Mouse (Mus musculus): Measurements from ENCODE around the gene Lmo2. TPM values are rescaled to one million over a fixed set of nuclear protein-coding genes. Genes with fewer than 3 reads are reported as not detected.

The Lmo2 gene
- 18.6 and 20.8 TPM in 2 replicates for polyA plus RNA-seq (2015; fragmentation: Nextera tagmentation; extraction: Ambion mirVana)

DNA sequence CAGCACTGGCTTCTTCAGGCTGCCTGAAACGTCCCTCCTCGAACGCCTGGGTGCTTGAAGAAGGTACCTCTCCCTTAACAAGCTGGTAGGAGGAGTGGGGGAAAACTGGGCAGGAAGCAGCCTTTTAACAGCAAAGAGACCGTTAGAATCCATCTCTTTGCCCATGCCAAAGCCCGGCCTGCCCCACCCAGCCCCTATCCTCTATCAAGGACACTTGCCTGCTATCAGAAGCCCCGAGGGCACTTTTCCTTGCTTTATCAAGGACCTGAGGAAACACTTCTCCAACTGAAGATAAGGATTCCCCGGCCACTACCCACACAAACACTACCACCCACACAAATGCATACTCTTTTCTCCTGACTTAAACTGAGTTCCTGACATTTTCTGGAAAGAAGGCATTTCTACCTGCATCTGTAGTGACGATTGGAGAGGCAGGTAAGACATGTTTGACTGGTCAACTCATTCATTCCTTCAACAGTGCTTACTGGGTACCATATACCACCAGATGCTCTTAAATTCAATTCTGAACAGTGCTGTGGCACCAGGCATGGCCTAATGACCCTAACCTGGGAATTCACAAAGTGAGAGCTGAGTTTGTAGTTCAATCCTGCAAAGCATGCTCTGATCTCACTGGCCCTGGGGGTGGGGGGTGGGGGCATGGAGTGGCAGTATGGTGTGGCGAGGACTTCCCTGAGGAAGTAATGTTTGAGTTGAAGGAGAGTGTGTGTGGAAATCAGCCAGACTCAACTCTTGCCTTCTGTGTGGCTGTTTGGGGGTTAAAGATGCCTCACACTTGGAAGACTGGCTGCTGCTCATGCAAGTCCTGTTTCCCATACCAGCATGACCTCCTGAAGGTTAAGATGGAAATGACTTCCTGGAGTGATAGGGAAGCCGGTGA is at the start of gene Lmo2:
Lmo2 (plus strand) TSS at position 338 of the 898 bp plus-strand sequence.
- Histone ChIP-seq H3K36me3 (no peaks in the 10 kb centered on the region), H3K27me3 (no peaks in the 10 kb centered on the region), H3K4me1 (no peaks in the 10 kb centered on the region), H3K9ac (no peak within 1 kb of the TSS), H3K9me3 (replicated peaks) (no peaks in the 10 kb centered on the region), H3K4me3 (replicated peaks) (no peak within 1 kb of the TSS), H3K4me2 (replicated peaks) (no peak within 1 kb of the TSS), H3K27ac (replicated peaks) (no peak within 1 kb of the TSS)
- ATAC-seq (ENCODE audit: insufficient number of reproducible peaks, low FRiP score, low TSS enrichment, low read depth): no peak
- WGBS: 64% methylated on average over 10 of the region's 10 CpGs

GRCm38 (mm10) chr2:103910601-103911000 is 47.2 kb upstream of the Lmo2 start:
- Histone ChIP-seq H3K27ac (replicated peaks) (no peak overlapping the region), H3K4me2 (replicated peaks) (no peak overlapping the region), H3K9ac (no peak overlapping the region), H3K4me1 (0 out of 2 replicates have a peak, but pooled peaks cover 3% of the 10 kb centered on the region), H3K27me3 (no peaks in the 10 kb centered on the region), H3K4me3 (replicated peaks) (no peak overlapping the region), H3K9me3 (replicated peaks) (no peaks in the 10 kb centered on the region), H3K36me3 (no peaks in the 10 kb centered on the region)
- ATAC-seq (ENCODE audit: insufficient number of reproducible peaks, low FRiP score, low TSS enrichment, low read depth): no peak
- WGBS: 71% methylated on average over 5 of the region's 5 CpGs

- no peak for ATAC-seq (ENCODE audit: insufficient number of reproducible peaks, low FRiP score, low TSS enrichment, low read depth)
- H3K9ac ChIP-seq: no peak overlapping the region
- H3K27ac ChIP-seq (replicated peaks): no peak overlapping the region
- H3K4me1 ChIP-seq: no peaks in the 10 kb centered on the region
- H3K27me3 ChIP-seq: no peaks in the 10 kb centered on the region
- 88% methylated on average over 16 of the region's 16 CpGs for WGBS
- H3K9me3 ChIP-seq (replicated peaks): no peaks in the 10 kb centered on the region
- H3K36me3 ChIP-seq: no peaks in the 10 kb centered on the region
- no peak overlapping the region for H3K4me3 ChIP-seq (replicated peaks)
- no peak overlapping the region for H3K4me2 ChIP-seq (replicated peaks)
These were observed 45.1 kb upstream of the Lmo2 start for GRCm38 (mm10) chr2:103912481-103913251.

- Histone ChIP-seq H3K9ac (no peak overlapping the region), H3K4me1 (no peaks in the 10 kb centered on the region), H3K27ac (replicated peaks) (no peak overlapping the region), H3K9me3 (replicated peaks) (no peaks in the 10 kb centered on the region), H3K27me3 (no peaks in the 10 kb centered on the region), H3K4me2 (replicated peaks) (no peak overlapping the region), H3K4me3 (replicated peaks) (no peak overlapping the region), H3K36me3 (no peaks in the 10 kb centered on the region)
- WGBS: 67% methylated on average over 6 of the region's 6 CpGs
- ATAC-seq (ENCODE audit: insufficient number of reproducible peaks, low FRiP score, low TSS enrichment, low read depth): no peak
These were observed 44.5 kb upstream of the Lmo2 start for GRCm38 (mm10) chr2:103913252-103913650.

DNA sequence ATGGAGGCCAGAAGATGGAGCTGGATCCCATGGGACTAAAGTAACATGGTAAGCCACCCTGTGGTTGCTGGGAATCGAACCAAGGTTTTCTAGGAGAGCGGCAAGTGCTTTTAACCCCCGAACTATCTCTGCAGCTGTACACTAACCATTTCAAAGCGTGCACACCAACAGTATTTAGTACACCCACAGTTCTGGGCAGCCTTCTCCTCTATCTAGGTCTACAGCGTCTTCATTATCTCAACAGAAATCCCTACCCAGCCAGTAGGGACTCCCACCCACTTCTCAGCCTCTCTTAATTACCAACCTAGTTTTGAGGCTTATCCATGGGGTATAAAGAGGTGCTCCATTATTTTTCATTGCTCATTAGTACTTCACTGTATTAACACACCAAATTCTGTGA is 41.7 kb upstream of the Lmo2 start:
- Histone ChIP-seq H3K27ac (replicated peaks) (no peak overlapping the region), H3K27me3 (no peaks in the 10 kb centered on the region), H3K9me3 (replicated peaks) (no peaks in the 10 kb centered on the region), H3K36me3 (no peaks in the 10 kb centered on the region), H3K4me2 (replicated peaks) (no peak overlapping the region), H3K4me1 (no peaks in the 10 kb centered on the region), H3K4me3 (replicated peaks) (no peak overlapping the region), H3K9ac (no peak overlapping the region)
- 86% methylated on average over 5 of the region's 5 CpGs for WGBS
- ATAC-seq (ENCODE audit: insufficient number of reproducible peaks, low FRiP score, low TSS enrichment, low read depth): no peak

DNA sequence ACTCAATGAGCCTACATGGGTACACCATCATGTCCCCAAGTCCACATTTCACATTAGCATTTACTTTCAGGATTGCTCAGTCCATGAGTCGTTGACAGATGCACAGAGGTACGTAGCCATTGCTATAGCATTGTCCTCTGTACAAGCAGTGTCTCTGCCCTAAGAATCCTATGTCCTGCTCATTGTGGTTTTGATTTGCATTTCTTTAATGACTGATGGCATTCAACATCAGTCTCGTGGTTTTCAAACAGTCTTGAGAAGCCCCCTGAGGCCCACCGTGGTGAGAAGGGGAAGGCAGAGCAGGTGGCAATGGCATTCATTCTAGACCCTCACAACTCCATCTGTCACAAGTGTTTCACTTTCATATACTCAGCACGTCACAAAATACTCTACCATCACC is 40.4 kb upstream of the Lmo2 start:
- WGBS: 77% methylated on average over 5 of the region's 5 CpGs
- no peak for ATAC-seq (ENCODE audit: insufficient number of reproducible peaks, low FRiP score, low TSS enrichment, low read depth)
- no peaks in the 10 kb centered on the region for H3K36me3 ChIP-seq
- no peak overlapping the region for H3K27ac ChIP-seq (replicated peaks)
- H3K27me3 ChIP-seq: no peaks in the 10 kb centered on the region
- no peaks in the 10 kb centered on the region for H3K4me1 ChIP-seq
- H3K4me2 ChIP-seq (replicated peaks): no peak overlapping the region
- no peak overlapping the region for H3K9ac ChIP-seq
- no peaks in the 10 kb centered on the region for H3K9me3 ChIP-seq (replicated peaks)
- H3K4me3 ChIP-seq (replicated peaks): no peak overlapping the region

DNA sequence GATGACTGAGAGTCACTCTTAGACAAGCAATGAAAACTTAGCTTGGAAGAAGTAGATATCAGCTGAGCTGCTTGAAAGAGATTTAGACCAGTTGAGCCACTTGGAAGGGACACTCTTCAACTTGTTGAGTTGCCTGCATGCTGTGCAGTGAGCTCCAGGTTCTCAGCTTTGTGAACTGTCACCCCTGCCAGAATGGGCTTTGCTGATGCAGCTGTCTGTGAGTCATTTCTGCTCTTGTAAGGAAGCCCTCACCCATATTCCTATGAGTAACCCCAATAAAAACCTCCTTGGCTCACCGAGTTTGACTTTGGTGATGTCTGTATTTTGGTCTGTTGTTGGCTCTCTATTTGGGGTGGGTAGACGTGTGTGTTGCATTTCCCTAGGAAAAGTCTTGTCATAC is 39.4 kb upstream of the Lmo2 start:
- Histone ChIP-seq H3K9me3 (replicated peaks) (no peaks in the 10 kb centered on the region), H3K4me2 (replicated peaks) (no peak overlapping the region), H3K4me1 (no peaks in the 10 kb centered on the region), H3K27ac (replicated peaks) (no peak overlapping the region), H3K9ac (no peak overlapping the region), H3K4me3 (replicated peaks) (no peak overlapping the region), H3K36me3 (no peaks in the 10 kb centered on the region), H3K27me3 (no peaks in the 10 kb centered on the region)
- ATAC-seq (ENCODE audit: insufficient number of reproducible peaks, low FRiP score, low TSS enrichment, low read depth): no peak
- WGBS: 79% methylated on average over 2 of the region's 2 CpGs

GRCm38 (mm10) chr2:103919488-103919887 is 38.3 kb upstream of the Lmo2 start:
- WGBS: 81% methylated on average over 6 of the region's 6 CpGs
- Histone ChIP-seq H3K27me3 (no peaks in the 10 kb centered on the region), H3K36me3 (no peaks in the 10 kb centered on the region), H3K4me1 (no peaks in the 10 kb centered on the region), H3K9ac (no peak overlapping the region), H3K9me3 (replicated peaks) (no peaks in the 10 kb centered on the region), H3K4me3 (replicated peaks) (no peak overlapping the region), H3K27ac (replicated peaks) (no peak overlapping the region), H3K4me2 (replicated peaks) (no peak overlapping the region)
- ATAC-seq (ENCODE audit: insufficient number of reproducible peaks, low FRiP score, low TSS enrichment, low read depth): no peak

DNA sequence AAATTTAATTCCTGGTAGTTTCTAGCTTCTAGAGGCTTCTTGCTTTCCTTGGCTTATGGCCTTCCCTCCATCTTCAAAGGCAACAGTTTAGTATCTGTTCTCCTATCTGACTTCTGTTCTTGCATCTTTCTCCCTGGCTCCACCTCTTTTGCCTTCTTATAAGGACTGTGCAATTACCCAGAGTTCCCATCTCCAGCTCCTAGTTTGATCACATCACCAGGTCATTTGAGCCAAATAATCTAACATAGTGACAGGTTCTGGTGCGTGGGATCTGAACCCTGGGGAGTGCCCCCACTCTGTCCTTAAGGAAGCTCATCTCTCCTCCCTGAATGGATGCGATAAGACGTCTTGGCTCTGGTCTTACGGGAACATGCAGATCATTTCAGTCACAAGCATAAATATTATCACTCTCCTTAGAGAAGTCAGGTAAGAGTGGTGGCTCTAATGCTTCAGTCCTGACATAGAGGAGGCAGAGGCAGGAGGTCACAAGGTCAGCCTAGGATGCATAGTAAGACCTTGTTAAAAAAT is 31.1 kb upstream of the Lmo2 start:
- Histone ChIP-seq H3K27me3 (no peaks in the 10 kb centered on the region), H3K27ac (replicated peaks) (no peak overlapping the region), H3K36me3 (no peaks in the 10 kb centered on the region), H3K4me2 (replicated peaks) (no peak overlapping the region), H3K4me1 (0 out of 2 replicates have a peak, but pooled peaks cover 3% of the 10 kb centered on the region), H3K9me3 (replicated peaks) (no peaks in the 10 kb centered on the region), H3K9ac (no peak overlapping the region), H3K4me3 (replicated peaks) (no peak overlapping the region)
- no peak for ATAC-seq (ENCODE audit: insufficient number of reproducible peaks, low FRiP score, low TSS enrichment, low read depth)
- WGBS: 88% methylated on average over 4 of the region's 4 CpGs

GRCm38 (mm10) chr2:103927610-103928145 is 30.1 kb upstream of the Lmo2 start:
- H3K9ac ChIP-seq: no peak overlapping the region
- 40% methylated on average over 1 of the region's 1 CpGs for WGBS
- no peak overlapping the region for H3K4me2 ChIP-seq (replicated peaks)
- H3K27me3 ChIP-seq: no peaks in the 10 kb centered on the region
- H3K4me1 ChIP-seq: 0 out of 2 replicates have a peak, but pooled peaks cover 3% of the 10 kb centered on the region
- H3K27ac ChIP-seq (replicated peaks): no peak overlapping the region
- peak; percentile 52; the same call in 1 of the 2 replicates for ATAC-seq (ENCODE audit: insufficient number of reproducible peaks, low FRiP score, low TSS enrichment, low read depth)
- H3K9me3 ChIP-seq (replicated peaks): no peaks in the 10 kb centered on the region
- H3K4me3 ChIP-seq (replicated peaks): no peak overlapping the region
- no peaks in the 10 kb centered on the region for H3K36me3 ChIP-seq
